Mouse (Mus musculus) heart, embryonic 15.5 days (tissue): ENCODE data around the gene Rack1. TPM values are rescaled to one million over a fixed set of nuclear protein-coding genes. Genes with fewer than 3 reads are reported as not detected.
"Not testable (repeated sequence)": the region's sequence is repeated elsewhere in the genome, so short reads cannot be mapped to it uniquely, and the experiment has no call there.

ENCODE experiments used
- ATAC-seq: fragments of 200-750 bp; cut with Nextera tagmentation; replicated peaks from 2 replicates; pipeline ENCODE4 v1.8.0; 2017; ENCODE audit warnings: low read depth, moderate TSS enrichment; ENCODE audit not compliant: insufficient number of reproducible peaks, insufficient read depth, low FRiP score
- H3K27ac ChIP-seq: fragments of 300-500 bp; sonication (generic); 2 replicates; pipeline ENCODE4 v1.5.1; 2015; ENCODE audit warnings: mild to moderate bottlenecking, inconsistent platforms
- H3K27me3 ChIP-seq: fragments of 300-500 bp; sonication (generic); 2 replicates; pipeline ENCODE4 v1.6.1; 2015; ENCODE audit warnings: inconsistent platforms
- H3K36me3 ChIP-seq: fragments of 300-500 bp; sonication (generic); 2 replicates; pipeline ENCODE4 v1.6.1; 2015; ENCODE audit warnings: mild to moderate bottlenecking, inconsistent platforms
- H3K4me1 ChIP-seq: fragments of 300-500 bp; sonication (generic); replicated peaks from 2 replicates; pipeline ENCODE4 v1.6.1; 2015; ENCODE audit warnings: inconsistent platforms
- H3K4me2 ChIP-seq: fragments of 300-500 bp; sonication (generic); 2 replicates; pipeline ENCODE4 v1.6.1; 2015; ENCODE audit warnings: inconsistent platforms, mild to moderate bottlenecking, moderate library complexity
- H3K4me3 ChIP-seq: fragments of 300-500 bp; sonication (generic); 2 replicates; pipeline ENCODE4 v1.5.1; 2015; ENCODE audit warnings: mild to moderate bottlenecking, inconsistent platforms
- H3K9ac ChIP-seq: fragments of 300-500 bp; sonication (generic); 2 replicates; pipeline ENCODE4 v1.6.1; 2015; ENCODE audit warnings: mild to moderate bottlenecking, inconsistent platforms
- H3K9me3 ChIP-seq: fragments of 300-500 bp; sonication (generic); replicated peaks from 2 replicates; pipeline ENCODE4 v1.6.1; 2016; ENCODE audit warnings: inconsistent platforms
- WGBS: fragments of 180-500 bp; shearing (Covaris S2); methylation state at CpG from one replicate; pipeline ENCODE4 v1.1.7; 2015; ENCODE audit warnings: mixed read lengths; 5-methylcytosine and 5-hydroxymethylcytosine counted together
- polyA plus RNA-seq: library from polyadenylated mRNA; unstranded; fragments of >200 nt; fragmentation: Nextera tagmentation; extraction: Ambion mirVana; gene quantifications from 2 replicates; pipeline ENCODE4 v1.2.1, GENCODE M21; 2015

The Rack1 gene
- polyA plus RNA-seq, 1 experiment from 2014 or later: 338 TPM

DNA sequence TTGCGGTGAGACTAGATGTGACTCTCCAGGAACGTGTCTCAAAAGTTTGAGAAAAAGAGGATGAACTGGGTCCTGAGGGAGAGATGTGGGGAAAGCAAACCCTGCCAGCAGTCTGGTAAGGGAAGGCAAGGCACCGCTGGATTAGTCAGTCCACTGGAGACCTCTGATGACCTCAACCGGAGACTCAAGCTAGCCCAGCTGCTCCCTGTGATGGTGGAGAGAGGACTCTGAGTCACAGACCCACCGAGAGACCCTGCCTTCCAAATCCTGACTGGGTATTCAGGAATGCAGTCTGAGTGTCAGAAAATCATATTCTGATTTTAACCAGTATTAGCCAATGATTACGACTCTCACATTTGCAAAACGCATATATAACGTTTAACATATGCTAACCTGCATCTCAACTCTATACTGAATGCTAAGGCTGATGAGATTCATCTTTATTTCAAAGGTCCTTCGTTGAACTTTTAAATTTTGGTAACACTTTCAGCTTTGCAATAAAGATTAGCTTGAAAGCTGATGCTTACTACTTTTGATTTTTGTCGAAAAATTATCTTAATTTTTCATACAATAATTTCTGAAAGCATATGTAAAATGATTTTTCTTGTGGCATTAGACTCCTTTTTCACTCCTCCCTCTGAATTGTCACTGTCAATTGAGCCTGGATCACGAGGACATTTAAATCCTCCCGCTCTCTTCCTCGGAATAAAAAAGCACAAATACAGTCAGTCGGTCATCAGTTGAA is 22.8 kb downstream of the Rack1 start:
- no peak overlapping the region for H3K9ac ChIP-seq
- no peak for ATAC-seq

DNA sequence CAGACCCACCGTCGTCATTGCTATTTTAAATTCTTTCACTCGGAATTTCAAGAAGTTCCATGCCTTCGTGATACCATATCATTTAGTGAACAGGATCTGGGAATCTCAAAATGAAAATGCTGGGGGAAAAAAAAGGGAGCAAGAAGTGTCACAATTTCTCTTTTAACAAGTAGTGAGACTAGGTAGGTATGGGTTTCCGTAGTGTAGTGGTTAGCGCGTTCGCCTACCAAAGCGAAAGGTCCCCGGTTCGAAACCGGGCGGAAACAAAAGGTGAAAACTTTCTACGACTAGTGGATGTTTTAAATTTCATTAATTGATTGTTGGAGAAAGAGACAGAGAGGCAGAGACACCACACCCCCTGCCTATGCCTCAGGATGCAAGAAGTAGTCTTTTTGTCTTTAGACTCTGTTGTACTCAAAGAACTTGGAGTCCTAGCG is 23.4 kb downstream of the Rack1 start:
- Histone ChIP-seq H3K4me2 (peak overlapping the region; percentile 75), H3K4me3 (peak overlapping the region; percentile 51), H3K36me3 (no peaks in the 10 kb centered on the region), H3K9me3 (no peaks in the 10 kb centered on the region), H3K27me3 (peaks cover 5% of the 10 kb centered on the region; the same call in 1 of the 2 replicates), H3K27ac (no peak overlapping the region), H3K4me1 (peaks cover 15% of the 10 kb centered on the region), H3K9ac (peak overlapping the region; percentile 15)
- ATAC-seq: no peak
- 2% methylated on average over 15 of the region's 15 CpGs for WGBS

More for the DNA sequence above, 22.8 kb downstream of the Rack1 start:
- 37% methylated on average over 14 of the region's 14 CpGs for WGBS
- H3K27me3 ChIP-seq: peaks cover 5% of the 10 kb centered on the region; the same call in 1 of the 2 replicates
- no peak overlapping the region for H3K27ac ChIP-seq
- peaks cover 15% of the 10 kb centered on the region for H3K4me1 ChIP-seq
- H3K9me3 ChIP-seq: no peaks in the 10 kb centered on the region
- no peaks in the 10 kb centered on the region for H3K36me3 ChIP-seq
- peak overlapping the region; percentile 51 for H3K4me3 ChIP-seq
- H3K4me2 ChIP-seq: peak overlapping the region; percentile 75

DNA sequence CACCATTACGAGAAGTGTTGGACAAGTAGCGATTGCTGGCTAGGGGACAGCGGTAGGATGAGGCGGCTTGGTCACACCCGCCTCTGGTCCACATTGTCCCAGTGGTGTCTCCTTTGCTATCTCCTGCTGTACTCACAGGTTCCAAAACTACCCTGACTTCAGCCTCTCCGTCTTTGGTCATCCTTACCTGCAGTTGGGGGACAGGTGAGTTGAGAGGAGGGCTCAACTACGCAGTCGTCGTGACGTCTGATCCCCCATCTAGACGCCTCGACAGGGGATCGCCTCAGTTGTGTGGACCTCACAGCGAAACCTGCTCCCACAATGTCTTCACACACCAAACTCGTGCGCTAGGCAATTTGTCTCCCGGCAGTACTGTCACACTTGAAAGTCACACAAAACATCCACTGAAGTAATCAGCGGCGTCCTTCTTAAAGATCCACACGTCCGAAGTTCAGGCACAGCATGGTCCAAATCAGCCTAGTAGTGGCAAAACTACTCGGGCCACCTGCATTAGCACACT is 24.2 kb downstream of the Rack1 start:
- Histone ChIP-seq H3K9ac (peak overlapping the region; percentile 15), H3K27me3 (peaks cover 5% of the 10 kb centered on the region; the same call in 1 of the 2 replicates), H3K4me2 (peak overlapping the region; percentile 75), H3K36me3 (no peaks in the 10 kb centered on the region), H3K9me3 (no peaks in the 10 kb centered on the region), H3K4me1 (peaks cover 13% of the 10 kb centered on the region), H3K27ac (no peak overlapping the region), H3K4me3 (peak overlapping the region; percentile 51)
- WGBS: 8% methylated on average over 22 of the region's 22 CpGs
- ATAC-seq: no peak

DNA sequence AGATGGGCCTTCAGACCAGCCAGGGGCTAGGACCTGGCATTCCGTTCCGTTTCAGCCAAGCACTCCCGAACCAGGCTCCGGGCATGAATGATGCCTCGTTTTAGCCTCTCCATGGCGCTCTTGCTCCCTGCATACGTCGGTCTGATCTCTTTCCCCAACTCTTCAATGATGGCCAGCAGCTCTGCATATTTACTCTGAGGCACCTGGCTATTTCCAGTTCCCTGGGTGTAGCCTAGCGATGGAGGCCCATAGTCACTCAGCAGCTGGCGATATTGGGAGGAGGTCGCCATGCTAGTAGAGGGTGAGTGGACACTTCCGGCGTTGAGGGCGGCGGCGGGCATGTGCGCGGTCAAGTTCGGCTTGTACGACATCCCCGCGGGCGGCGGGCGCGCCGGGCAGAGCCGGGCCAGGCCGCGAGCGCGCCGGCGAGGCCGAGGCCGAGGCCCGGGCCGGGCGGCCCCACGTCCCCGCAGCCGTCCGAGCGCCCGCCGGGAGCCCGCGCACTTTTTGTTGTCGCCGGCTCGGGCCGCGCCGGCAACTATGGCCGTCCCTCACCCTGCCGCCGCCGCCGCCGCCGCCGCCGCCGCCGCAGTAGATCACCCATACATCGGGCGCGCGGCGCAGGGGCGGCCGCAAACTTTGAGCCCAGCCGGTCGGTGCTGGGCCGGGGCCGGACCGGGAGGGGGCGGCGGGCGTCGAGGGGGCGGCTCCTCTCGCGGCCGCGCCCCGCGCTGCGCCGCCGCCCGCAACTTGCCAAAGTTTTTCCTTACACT is 26.0 kb downstream of the Rack1 start, which contains the start of the genes Trim7 and Gm12184:
Gene Trim7, plus strand, starts transcription at position 162 of the 773 bp plus-strand sequence.
Gene Gm12184, minus strand, starts transcription at position 677 of the 773 bp plus-strand sequence.
- peak; percentile 82 for ATAC-seq
- peaks cover 18% of the 10 kb centered on the region for H3K4me1 ChIP-seq
- under 1% methylated on average over 55 of the region's 92 CpGs for WGBS
- H3K4me3 ChIP-seq: peak within 1 kb of the TSS; percentile 57
- peak within 1 kb of the TSS; percentile 70 for H3K4me2 ChIP-seq
- peak within 1 kb of the TSS; percentile 44 for H3K9ac ChIP-seq
- H3K27me3 ChIP-seq, H3K9me3 ChIP-seq, H3K36me3 ChIP-seq: not testable (repeated sequence)
- H3K27ac ChIP-seq: peak within 1 kb of the TSS; percentile 75

DNA sequence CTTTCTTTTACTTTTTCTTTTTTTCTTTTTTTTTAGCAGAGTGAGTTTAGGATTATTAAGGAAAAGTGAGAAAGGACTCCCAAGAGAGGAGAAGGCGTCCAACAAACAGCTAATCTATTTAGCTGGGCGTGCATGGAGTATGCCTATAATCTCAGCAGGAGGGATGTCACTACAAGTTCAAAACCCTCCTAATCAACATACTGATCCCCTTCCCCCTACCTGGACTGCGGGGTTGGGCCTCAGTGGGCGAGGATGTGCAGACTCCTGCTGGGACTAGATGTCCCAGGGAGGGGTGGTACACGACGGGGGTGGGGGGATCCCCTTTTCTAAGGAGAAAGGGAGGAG is 26.6 kb downstream of the Rack1 start:
- peak overlapping the region; percentile 75 for H3K27ac ChIP-seq
- H3K9me3 ChIP-seq: no peaks in the 10 kb centered on the region
- H3K4me2 ChIP-seq: peak overlapping the region; percentile 70
- H3K27me3 ChIP-seq: peaks cover 5% of the 10 kb centered on the region; the same call in 1 of the 2 replicates
- H3K9ac ChIP-seq: peak overlapping the region; percentile 44
- no peak for ATAC-seq
- peak overlapping the region; percentile 57 for H3K4me3 ChIP-seq
- no peaks in the 10 kb centered on the region for H3K36me3 ChIP-seq
- H3K4me1 ChIP-seq: peaks cover 18% of the 10 kb centered on the region
- WGBS: 2% methylated on average over 6 of the region's 6 CpGs

DNA sequence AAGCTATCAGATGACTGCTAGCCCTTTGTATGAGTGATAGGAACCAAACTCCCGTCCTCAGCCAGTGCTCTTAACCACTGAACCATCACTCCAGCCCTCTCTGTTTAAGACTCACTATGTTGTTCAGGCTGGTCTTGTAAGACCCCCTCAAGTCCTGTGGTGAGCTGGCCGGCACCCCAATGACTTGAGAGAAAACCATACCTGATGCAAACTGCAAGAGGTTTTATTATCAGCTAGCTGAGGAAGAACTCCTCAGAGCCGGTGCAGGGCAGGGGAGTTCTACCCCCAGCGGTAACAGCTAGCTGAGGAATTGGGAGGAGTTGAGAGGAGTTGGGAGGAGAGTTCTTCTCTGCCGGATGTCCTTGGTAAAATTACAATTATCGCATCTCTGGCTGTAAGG is 27.8 kb downstream of the Rack1 start:
- Histone ChIP-seq H3K4me1 (peaks cover 20% of the 10 kb centered on the region), H3K36me3 (no peaks in the 10 kb centered on the region)

DNA sequence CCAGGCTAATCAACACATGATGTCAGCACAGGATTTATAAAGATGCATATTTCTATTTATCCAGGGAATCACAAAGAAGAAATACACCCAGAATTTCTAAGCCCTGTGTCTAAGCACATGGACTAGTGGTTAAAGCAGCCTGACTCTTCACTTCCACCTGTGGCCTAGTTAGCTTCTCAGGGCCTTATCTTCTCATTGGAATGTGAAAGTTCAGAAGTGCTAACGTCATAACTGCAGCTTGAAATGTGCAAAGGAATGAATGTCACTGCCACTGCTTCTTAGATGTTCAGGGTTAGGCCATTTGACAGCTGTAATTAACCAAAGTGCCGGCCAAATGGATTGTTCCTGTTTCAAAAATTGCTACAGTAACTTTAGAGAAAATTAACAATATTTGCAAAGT is 30.1 kb downstream of the Rack1 start:
- no peak overlapping the region for H3K4me3 ChIP-seq
- H3K9me3 ChIP-seq: no peaks in the 10 kb centered on the region
- no peaks in the 10 kb centered on the region for H3K27me3 ChIP-seq
- no peak overlapping the region for H3K9ac ChIP-seq
- 30% methylated on average over 2 of the region's 2 CpGs for WGBS
- no peak overlapping the region for H3K27ac ChIP-seq
- no peak for ATAC-seq
- H3K36me3 ChIP-seq: no peaks in the 10 kb centered on the region
- H3K4me2 ChIP-seq: no peak overlapping the region
- H3K4me1 ChIP-seq: peaks cover 11% of the 10 kb centered on the region

More for the DNA sequence above, 27.8 kb downstream of the Rack1 start:
- no peaks in the 10 kb centered on the region for H3K9me3 ChIP-seq
- no peak overlapping the region for H3K27ac ChIP-seq
- H3K4me2 ChIP-seq: no peak overlapping the region
- H3K4me3 ChIP-seq: no peak overlapping the region
- peaks cover 5% of the 10 kb centered on the region; the same call in 1 of the 2 replicates for H3K27me3 ChIP-seq
- WGBS: 68% methylated on average over 6 of the region's 6 CpGs
- no peak overlapping the region for H3K9ac ChIP-seq
- no peak for ATAC-seq

DNA sequence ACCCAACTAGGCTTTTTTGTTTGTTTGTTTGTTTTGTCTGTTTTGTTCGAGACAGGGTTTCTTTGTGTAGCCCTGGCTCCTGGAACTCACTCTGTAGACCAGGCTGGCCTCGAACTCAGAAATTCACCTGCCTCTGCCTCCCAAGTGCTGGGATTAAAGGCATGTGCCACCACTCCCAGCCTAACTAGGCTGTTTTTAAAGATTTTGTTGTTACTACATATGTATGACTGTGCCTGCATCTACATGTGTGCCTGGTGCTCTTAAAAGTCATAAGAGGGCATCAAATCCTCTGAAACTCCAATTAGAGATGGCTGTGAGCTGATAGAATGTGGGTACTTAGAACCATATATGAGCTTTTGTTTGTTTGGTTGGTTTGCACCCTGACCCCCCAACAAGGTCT is 31.1 kb downstream of the Rack1 start:
- 75% methylated on average over 2 of the region's 2 CpGs for WGBS
- Histone ChIP-seq H3K27me3 (0 out of 2 replicates have a peak, but pooled peaks cover 1% of the 10 kb centered on the region), H3K4me2 (no peak overlapping the region), H3K9ac (no peak overlapping the region), H3K36me3 (no peaks in the 10 kb centered on the region), H3K27ac (no peak overlapping the region), H3K4me3 (no peak overlapping the region), H3K9me3 (no peaks in the 10 kb centered on the region), H3K4me1 (peaks cover 11% of the 10 kb centered on the region)
- ATAC-seq: no peak

DNA sequence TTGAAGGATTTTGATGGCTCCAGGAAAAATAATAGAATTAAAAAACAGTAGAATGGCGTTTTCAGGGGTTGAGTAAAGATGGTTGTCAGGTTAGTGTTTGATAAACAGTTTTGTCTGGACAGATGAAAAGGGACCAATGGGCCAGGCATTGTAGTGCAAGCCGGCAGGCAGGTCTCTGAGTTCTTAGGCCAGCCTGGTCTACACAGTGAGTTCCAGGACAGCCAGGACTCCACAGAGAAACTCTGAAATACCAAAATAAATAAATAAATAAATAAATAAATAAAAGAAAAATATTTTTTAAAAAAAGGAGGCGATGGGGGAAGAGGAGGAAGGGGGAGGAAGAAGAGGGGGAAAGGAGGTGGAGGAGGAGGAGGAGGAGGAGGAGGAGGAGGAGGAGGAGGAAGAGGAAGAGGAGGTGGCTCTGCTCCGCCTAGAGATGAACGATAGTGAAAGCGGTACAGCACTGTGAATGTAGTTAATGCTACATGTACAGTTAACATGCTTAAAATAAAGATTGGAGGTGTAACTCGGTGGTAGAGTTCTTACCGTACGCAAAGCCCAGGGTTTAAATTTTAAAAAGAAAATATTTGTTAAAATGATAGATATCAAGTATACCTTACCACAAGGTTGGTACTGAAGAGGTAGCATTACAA is 33.1 kb downstream of the Rack1 start:
- H3K27me3 ChIP-seq: 0 out of 2 replicates have a peak, but pooled peaks cover 9% of the 10 kb centered on the region

DNA sequence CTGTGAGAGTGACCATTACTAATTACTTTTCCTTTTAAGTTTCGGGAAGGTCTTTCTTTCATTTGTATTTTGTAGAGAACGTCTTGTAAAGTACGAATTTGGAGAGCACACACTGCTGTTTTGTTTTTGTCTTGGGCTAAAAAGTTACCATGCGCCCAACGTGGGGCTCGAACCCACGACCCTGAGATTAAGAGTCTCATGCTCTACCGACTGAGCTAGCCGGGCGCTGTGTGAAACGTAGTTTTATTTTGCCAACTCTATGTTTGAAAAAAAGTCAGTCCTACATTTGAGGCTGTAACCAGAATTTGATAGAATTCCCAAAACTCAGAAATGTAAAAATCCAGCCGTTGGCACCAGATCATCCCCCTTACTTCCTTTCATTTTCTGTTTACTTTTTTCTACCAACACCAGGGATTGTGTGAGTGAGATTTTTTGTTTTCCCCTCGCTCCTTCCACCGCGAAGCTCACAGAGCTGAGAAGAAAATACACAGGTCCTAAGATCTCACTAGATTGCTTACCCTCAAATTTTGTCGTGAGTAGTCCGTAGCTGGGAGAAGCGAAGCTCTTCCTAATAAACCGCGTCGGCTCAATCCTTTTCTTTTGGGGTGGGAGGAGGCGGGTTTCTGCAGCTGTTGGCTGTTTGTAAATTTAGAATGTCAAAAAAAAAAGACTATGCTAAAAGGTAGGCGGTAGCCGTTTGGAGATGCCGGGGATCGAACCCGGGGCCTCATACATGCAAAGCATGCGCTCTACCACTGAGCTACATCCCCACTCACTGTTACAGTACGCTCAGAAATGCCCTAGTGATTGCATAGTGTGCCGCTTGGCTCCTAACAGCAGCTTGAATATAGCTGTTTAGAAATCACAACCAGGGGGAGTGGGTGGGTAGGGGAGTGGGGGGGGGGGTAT is 33.9 kb downstream of the Rack1 start:
- Histone ChIP-seq H3K9ac (peak overlapping the region; percentile 58), H3K4me1 (peaks cover 22% of the 10 kb centered on the region), H3K4me2 (peak overlapping the region; percentile 64), H3K36me3 (no peaks in the 10 kb centered on the region), H3K27me3 (0 out of 2 replicates have a peak, but pooled peaks cover 9% of the 10 kb centered on the region), H3K27ac (peak overlapping the region; percentile 74), H3K9me3 (no peaks in the 10 kb centered on the region), H3K4me3 (peak overlapping the region; percentile 63)
- 1% methylated on average over 30 of the region's 30 CpGs for WGBS
- ATAC-seq: peak; percentile 83

More for the DNA sequence above, 33.1 kb downstream of the Rack1 start:
- ATAC-seq: no peak
- peak overlapping the region; percentile 63 for H3K4me3 ChIP-seq
- H3K4me1 ChIP-seq: peaks cover 16% of the 10 kb centered on the region
- no peaks in the 10 kb centered on the region for H3K9me3 ChIP-seq
- WGBS: 39% methylated on average over 9 of the region's 9 CpGs
- peak overlapping the region; percentile 64 for H3K4me2 ChIP-seq
- no peak overlapping the region for H3K9ac ChIP-seq
- no peaks in the 10 kb centered on the region for H3K36me3 ChIP-seq
- H3K27ac ChIP-seq: peak overlapping the region; percentile 74; the same call in 1 of the 2 replicates
